Mouse (Mus musculus): ENCODE measurements at regions not wholly inside any gene's neighbourhood (a gene's known extent, or its start where the extent isn't known, plus 50 kb on each side); places are given as distances from the start of the nearest gene placed in this dataset.
A peak's percentile ranks its signal among the peaks of the same experiment; 100 is the strongest.

- H3K4me3 ChIP-seq (ENCODE audit: low read depth, low read length): no peak overlapping the region
- H3K4me2 ChIP-seq (replicated peaks; ENCODE audit: low read depth): no peak overlapping the region
- 45% methylated on average over 5 of the region's 5 CpGs for WGBS
- no peak for TF ChIP-seq CTCF (IDR thresholded peaks at IDR 0.05; ENCODE audit: low read depth)
- no peak for TF ChIP-seq EP300 (optimal IDR thresholded peaks at IDR 0.05)
- no peaks in the 10 kb centered on the region for H3K4me1 ChIP-seq (replicated peaks; ENCODE audit: control insufficient read depth, insufficient read depth)
- H3K36me3 ChIP-seq (ENCODE audit: control insufficient read depth, insufficient read depth, low read length): no peaks in the 10 kb centered on the region
- no peaks in the 10 kb centered on the region for H3K9me3 ChIP-seq (ENCODE audit: control insufficient read depth, low read length)
- DNase-seq (ENCODE audit: low spot score) (no peak), ATAC-seq (ENCODE audit: low FRiP score, low TSS enrichment) (no peak)
- no peak overlapping the region for H3K9ac ChIP-seq (ENCODE audit: low read length)
- no peak overlapping the region for H3K27ac ChIP-seq (replicated peaks)
- H3K27me3 ChIP-seq (ENCODE audit: control insufficient read depth, insufficient read depth, low read length): no peaks in the 10 kb centered on the region
Observed at GRCm38 (mm10) chr10:125515026-125515425, 125.8 kb upstream of the Slc16a7 start.

GRCm38 (mm10) chr10:125530876-125531275 lies 141.6 kb upstream of the Slc16a7 start:
- Histone ChIP-seq H3K4me1 (replicated peaks; ENCODE audit: control insufficient read depth, insufficient read depth) (no peaks in the 10 kb centered on the region), H3K27ac (replicated peaks) (no peak overlapping the region), H3K4me2 (replicated peaks; ENCODE audit: low read depth) (no peak overlapping the region), H3K9me3 (ENCODE audit: control insufficient read depth, low read length) (no peaks in the 10 kb centered on the region), H3K4me3 (ENCODE audit: low read depth, low read length) (no peak overlapping the region), H3K36me3 (ENCODE audit: control insufficient read depth, insufficient read depth, low read length) (no peaks in the 10 kb centered on the region), H3K9ac (ENCODE audit: low read length) (no peak overlapping the region), H3K27me3 (ENCODE audit: control insufficient read depth, insufficient read depth, low read length) (no peaks in the 10 kb centered on the region)
- DNase-seq (ENCODE audit: low spot score): no peak
- TF ChIP-seq EP300 (optimal IDR thresholded peaks at IDR 0.05) (no peak), CTCF (IDR thresholded peaks at IDR 0.05; ENCODE audit: low read depth) (no peak)
- 85% methylated on average over 6 of the region's 6 CpGs for WGBS
- ATAC-seq (ENCODE audit: low FRiP score, low TSS enrichment): no peak

- H3K9ac ChIP-seq (ENCODE audit: low read length): no peak overlapping the region
- H3K4me3 ChIP-seq (ENCODE audit: low read depth, low read length): no peak overlapping the region
- no peaks in the 10 kb centered on the region for H3K4me1 ChIP-seq (replicated peaks; ENCODE audit: control insufficient read depth, insufficient read depth)
- TF ChIP-seq EP300 (optimal IDR thresholded peaks at IDR 0.05) (no peak), CTCF (IDR thresholded peaks at IDR 0.05; ENCODE audit: low read depth) (peak; percentile 86)
- ATAC-seq (ENCODE audit: low FRiP score, low TSS enrichment): no peak
- peak; percentile 23 for DNase-seq (ENCODE audit: low spot score)
- no peaks in the 10 kb centered on the region for H3K36me3 ChIP-seq (ENCODE audit: control insufficient read depth, insufficient read depth, low read length)
- H3K27ac ChIP-seq (replicated peaks): no peak overlapping the region
- no peak overlapping the region for H3K4me2 ChIP-seq (replicated peaks; ENCODE audit: low read depth)
- H3K9me3 ChIP-seq (ENCODE audit: control insufficient read depth, low read length): no peaks in the 10 kb centered on the region
- WGBS: 42% methylated on average over 1 of the region's 1 CpGs
- no peaks in the 10 kb centered on the region for H3K27me3 ChIP-seq (ENCODE audit: control insufficient read depth, insufficient read depth, low read length)
Observed at GRCm38 (mm10) chr10:125538316-125538715, 149.1 kb upstream of the Slc16a7 start.

GRCm38 (mm10) chr10:125586489-125587147 lies 197.4 kb upstream of the Slc16a7 start:
- no peak for ATAC-seq (ENCODE audit: low FRiP score, low TSS enrichment)
- Histone ChIP-seq H3K4me1 (replicated peaks; ENCODE audit: control insufficient read depth, insufficient read depth) (no peaks in the 10 kb centered on the region), H3K4me3 (ENCODE audit: low read depth, low read length) (no peak overlapping the region), H3K9me3 (ENCODE audit: control insufficient read depth, low read length) (no peaks in the 10 kb centered on the region), H3K27me3 (ENCODE audit: control insufficient read depth, insufficient read depth, low read length) (no peaks in the 10 kb centered on the region), H3K9ac (ENCODE audit: low read length) (no peak overlapping the region), H3K4me2 (replicated peaks; ENCODE audit: low read depth) (no peak overlapping the region), H3K36me3 (ENCODE audit: control insufficient read depth, insufficient read depth, low read length) (no peaks in the 10 kb centered on the region), H3K27ac (replicated peaks) (no peak overlapping the region)
- 60% methylated on average over 7 of the region's 7 CpGs for WGBS
- TF ChIP-seq CTCF (IDR thresholded peaks at IDR 0.05; ENCODE audit: low read depth) (no peak), EP300 (optimal IDR thresholded peaks at IDR 0.05) (no peak)
- DNase-seq (ENCODE audit: low spot score): no peak

GRCm38 (mm10) chr10:125593006-125593405 lies 203.7 kb upstream of the Slc16a7 start:
- Histone ChIP-seq H3K27me3 (ENCODE audit: control insufficient read depth, insufficient read depth, low read length) (no peaks in the 10 kb centered on the region), H3K4me1 (replicated peaks; ENCODE audit: control insufficient read depth, insufficient read depth) (no peaks in the 10 kb centered on the region), H3K9me3 (ENCODE audit: control insufficient read depth, low read length) (no peaks in the 10 kb centered on the region), H3K4me2 (replicated peaks; ENCODE audit: low read depth) (no peak overlapping the region), H3K36me3 (ENCODE audit: control insufficient read depth, insufficient read depth, low read length) (no peaks in the 10 kb centered on the region), H3K4me3 (ENCODE audit: low read depth, low read length) (no peak overlapping the region), H3K9ac (ENCODE audit: low read length) (no peak overlapping the region), H3K27ac (replicated peaks) (no peak overlapping the region)
- 49% methylated on average over 5 of the region's 5 CpGs for WGBS
- TF ChIP-seq EP300 (optimal IDR thresholded peaks at IDR 0.05): no peak
- TF ChIP-seq CTCF (IDR thresholded peaks at IDR 0.05; ENCODE audit: low read depth): no peak
- ATAC-seq (ENCODE audit: low FRiP score, low TSS enrichment) (no peak), DNase-seq (ENCODE audit: low spot score) (no peak)

- H3K4me1 ChIP-seq (replicated peaks; ENCODE audit: control insufficient read depth, insufficient read depth): no peaks in the 10 kb centered on the region
- no peak for DNase-seq (ENCODE audit: low spot score)
- no peak overlapping the region for H3K4me3 ChIP-seq (ENCODE audit: low read depth, low read length)
- no peak overlapping the region for H3K9ac ChIP-seq (ENCODE audit: low read length)
- H3K27me3 ChIP-seq (ENCODE audit: control insufficient read depth, insufficient read depth, low read length): no peaks in the 10 kb centered on the region
- TF ChIP-seq EP300 (optimal IDR thresholded peaks at IDR 0.05) (no peak), CTCF (IDR thresholded peaks at IDR 0.05; ENCODE audit: low read depth) (no peak)
- WGBS: 76% methylated on average over 10 of the region's 10 CpGs
- no peak for ATAC-seq (ENCODE audit: low FRiP score, low TSS enrichment)
- no peaks in the 10 kb centered on the region for H3K9me3 ChIP-seq (ENCODE audit: control insufficient read depth, low read length)
- no peak overlapping the region for H3K4me2 ChIP-seq (replicated peaks; ENCODE audit: low read depth)
- H3K36me3 ChIP-seq (ENCODE audit: control insufficient read depth, insufficient read depth, low read length): no peaks in the 10 kb centered on the region
- H3K27ac ChIP-seq (replicated peaks): no peak overlapping the region
Observed at GRCm38 (mm10) chr10:125607787-125608617, 218.7 kb upstream of the Slc16a7 start.
